Mouse (Mus musculus) monocyte, adult 2 months (primary cell): ENCODE results near the gene Lect2.

Source experiments
- DNase-seq, 2 experiments: peaks; one replicate each; pipeline ENCODE4 v3.0.0; 2022; ENCODE audit warnings: low spot score in 2 of 2, low read depth in 1 of 2

Lect2 gene

GRCm38 (mm10) chr13:56558811-56559210, 10.5 kb upstream of the Lect2 start:
- DNase-seq: no peak

DNA sequence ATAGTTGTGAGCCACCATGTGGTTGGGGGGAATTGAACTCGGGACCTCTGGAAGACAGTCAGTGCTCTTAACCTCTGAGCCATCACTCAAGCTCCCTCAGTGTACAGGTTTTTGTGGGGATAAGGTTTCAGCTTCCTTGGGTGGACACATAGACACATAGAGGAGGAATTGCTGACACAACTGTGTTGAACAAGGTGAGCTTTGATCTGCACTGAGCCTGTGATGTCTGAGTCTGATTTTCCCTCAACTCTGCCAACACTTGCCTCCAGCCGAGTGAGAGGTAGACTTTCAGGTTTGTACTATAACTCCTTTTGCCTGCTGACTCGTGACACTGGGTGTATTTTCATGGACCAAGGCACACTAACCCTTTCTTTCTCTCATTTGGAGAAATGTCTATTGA, 8.4 kb upstream of the Lect2 start:
- DNase-seq: no peak

GRCm38 (mm10) chr13:56555957-56556356, 7.7 kb upstream of the Lect2 start:
- no peak for DNase-seq

DNA sequence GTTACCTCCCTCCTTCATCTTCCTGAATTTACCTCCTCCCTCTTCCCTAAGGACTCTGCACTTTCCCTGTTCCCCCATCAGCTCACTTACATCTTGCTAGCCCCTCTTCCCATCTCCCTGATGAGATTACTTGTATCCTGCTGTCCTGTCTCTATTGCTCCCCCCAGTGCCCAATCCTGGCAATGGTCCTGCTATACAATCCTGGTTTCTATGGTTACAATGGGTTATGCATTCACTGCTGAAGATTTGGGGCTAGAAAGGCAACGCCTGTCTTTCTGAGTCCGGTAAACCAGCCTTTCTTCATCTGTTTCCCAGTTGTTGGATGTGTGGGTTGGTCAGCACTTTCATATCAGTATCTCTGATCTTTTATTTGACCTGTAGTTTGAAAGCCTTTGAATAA, 6.1 kb upstream of the Lect2 start:
- no peak for DNase-seq

DNA sequence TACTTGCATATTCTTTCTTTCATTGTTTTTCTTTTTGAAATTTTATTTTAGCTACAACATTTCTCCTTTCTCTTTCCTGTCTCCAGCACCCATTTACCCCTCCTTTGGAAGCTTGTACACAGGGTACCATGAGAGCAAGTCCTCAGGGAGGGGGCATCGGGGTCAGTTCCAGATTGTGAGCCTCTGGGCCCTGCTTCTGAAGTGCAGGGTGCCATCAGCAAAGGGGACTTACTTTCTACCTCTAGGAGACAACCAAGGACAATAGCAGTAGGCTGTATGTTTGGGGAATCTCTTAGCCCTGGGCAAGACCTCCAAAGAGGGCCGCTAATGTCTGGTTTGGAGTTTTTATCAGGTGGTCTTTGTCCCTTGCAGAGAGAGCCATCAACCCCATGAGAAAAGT, 5.6 kb upstream of the Lect2 start:
- DNase-seq: no peak

- no peak for DNase-seq
These were observed 3.4 kb upstream of the Lect2 start for GRCm38 (mm10) chr13:56551661-56552060.

DNA sequence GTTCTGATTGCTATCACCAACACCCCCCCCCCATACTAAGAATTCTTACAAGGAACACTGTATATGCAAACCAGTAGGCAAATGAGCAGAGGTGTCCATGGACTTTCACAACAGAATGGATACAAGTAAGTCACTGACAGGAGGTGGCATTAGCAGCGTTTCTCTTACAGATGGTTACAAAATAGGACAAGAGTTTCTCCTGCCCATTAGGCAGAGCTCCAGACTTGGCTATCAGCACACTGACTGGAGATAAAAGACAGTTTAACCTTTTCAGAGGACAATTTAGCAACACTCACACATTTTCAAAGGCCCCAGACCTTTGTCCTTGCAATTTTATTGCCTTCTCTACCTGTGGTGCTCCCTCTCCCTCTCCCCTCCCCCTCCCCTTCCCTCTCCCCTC, 2.3 kb upstream of the Lect2 start:
- no peak for DNase-seq

DNA sequence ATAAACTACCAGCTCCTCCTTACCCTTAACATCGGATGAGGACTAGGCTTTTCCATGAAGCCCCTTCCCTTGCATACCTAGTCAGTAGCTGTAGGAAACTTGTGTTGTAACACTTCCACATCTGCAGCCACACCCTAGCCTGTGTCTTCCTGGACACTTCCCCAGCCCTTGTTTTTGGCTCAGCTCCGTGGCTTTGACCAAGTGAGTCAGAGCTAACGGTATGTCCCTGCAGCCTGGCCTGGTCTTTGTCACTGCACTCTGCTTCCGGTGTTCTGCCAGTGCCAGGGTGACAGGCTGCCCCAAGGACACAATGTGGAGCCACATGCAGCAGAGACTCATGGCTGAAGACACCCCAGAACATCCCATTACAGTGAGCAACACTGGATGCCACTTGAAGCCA, 1.1 kb upstream of the Lect2 start:
- peak in 1 of 2 experiments; percentile 16 for DNase-seq

- no peak for DNase-seq
These were observed 3.3 kb downstream of the Lect2 start for GRCm38 (mm10) chr13:56544956-56545355.

DNA sequence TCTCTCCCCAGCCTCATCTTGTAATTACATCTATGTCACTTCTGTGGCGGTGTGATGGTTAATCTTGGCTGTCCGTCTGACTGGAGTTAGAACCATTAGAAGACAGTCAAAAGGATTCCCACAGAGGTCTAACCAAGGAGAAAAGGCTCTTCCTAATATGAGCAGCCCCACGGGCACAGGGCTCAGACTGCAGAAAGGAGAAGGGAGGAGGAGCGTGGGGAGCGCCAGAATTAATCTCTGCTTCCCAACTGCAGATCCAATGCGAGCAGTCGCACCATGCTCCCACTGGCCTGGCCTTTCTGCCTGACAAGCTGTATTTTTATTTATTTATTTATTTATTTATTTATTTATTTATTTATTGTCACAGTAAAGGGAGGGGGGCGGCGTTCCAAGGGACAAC, 4.5 kb downstream of the Lect2 start:
- DNase-seq: no peak

DNA sequence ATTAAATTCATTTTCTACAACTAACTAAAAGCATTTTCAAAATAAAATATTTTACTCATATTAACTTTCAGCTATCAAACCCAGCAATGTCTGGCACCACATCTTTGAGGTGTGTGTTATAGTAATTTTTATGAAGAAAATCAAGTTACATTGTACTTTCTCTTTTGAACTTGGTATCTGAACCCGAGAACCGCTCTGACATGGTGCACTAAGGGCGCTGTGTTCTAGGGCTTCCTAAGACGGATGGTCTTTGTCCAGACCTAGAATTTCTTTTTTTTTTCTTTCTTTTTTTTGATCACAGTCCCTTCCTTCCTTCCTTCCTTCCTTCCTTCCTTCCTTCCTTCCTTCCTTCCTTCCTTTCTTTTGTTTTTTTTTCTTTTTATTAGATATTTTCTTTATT, 8.5 kb downstream of the Lect2 start:
- no peak for DNase-seq

DNA sequence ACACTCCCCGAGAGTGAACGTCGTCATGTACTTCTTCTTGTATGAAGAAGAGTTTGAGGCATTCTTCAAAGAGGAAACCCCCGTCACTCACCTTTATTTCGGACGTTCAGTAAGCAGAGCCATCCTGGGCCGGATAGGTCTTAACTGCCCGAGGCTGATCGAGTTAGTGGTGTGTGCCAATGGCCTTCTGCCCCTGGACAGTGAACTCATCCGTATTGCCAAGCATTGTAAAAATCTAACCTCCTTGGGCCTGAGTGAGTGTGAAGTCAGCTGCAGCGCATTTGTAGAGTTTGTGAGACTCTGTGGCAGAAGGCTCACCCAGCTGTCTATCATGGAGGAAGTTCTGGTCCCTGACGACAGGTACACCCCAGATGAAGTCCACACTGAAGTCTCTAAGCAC, 11.3 kb downstream of the Lect2 start:
- DNase-seq: no peak

DNA sequence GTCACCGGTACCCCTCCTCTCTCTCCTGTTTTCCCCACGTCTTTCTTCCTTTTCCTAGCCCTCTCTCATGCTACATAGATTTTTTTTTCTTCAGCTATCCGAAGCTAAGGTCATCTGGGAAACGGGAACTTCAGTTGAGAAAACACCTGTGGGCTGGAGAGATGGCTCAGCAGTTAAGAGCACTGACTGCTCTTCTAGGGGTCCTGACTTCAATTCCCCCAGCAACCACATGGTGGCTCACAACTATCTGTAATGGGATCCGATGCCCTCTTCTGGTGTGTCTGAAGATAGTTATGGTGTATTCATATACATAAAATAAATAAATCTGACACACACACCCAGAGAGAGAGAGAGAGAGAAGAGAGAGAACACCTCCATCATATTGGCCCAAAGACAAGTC, 12.7 kb downstream of the Lect2 start:
- no peak for DNase-seq

- DNase-seq: no peak
These were observed 13.4 kb downstream of the Lect2 start for GRCm38 (mm10) chr13:56534931-56535330.

DNA sequence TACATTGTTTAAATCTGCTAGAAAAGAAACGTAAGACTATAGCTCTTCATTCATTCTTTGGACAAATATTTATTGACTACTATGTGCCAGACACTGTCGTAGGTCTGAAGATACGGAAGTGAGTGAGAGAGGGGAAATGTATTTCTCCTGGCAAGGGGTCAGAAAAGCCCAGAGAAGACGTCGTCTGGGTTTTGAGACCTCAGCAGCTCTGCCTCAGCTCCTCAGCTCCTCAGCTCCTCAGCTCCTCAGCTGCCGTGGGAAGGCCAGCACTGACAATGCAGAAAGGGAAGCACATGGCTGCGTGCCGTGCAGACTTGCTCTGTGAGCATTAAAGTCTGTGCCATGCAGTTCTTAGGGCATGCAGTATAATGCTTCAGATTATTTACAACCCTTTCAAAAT, 18.6 kb downstream of the Lect2 start:
- no peak for DNase-seq

- no peak for DNase-seq
These were observed 19.3 kb downstream of the Lect2 start for GRCm38 (mm10) chr13:56529031-56529430.

DNA sequence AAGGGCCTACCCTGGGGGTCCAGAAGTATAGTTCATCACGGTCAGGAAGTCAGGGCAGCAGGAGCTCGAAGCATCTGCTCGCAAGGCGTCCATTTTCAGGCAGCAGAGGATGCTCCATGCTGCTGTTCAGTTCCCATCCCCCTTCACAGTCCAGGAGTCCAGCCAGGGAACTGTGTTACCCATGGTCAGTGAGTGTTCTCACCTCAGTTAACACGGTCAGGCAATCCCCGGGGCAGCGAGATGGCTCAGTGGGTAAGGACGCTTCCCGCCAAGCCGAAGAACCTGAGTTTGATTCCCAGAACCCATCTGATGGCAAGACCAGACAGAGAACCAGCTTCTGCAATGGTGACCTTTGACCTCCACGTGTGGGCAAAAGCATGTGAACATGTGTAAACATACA, 20.0 kb downstream of the Lect2 start:
- DNase-seq: no peak

- DNase-seq: no peak
These were observed 20.5 kb downstream of the Lect2 start for GRCm38 (mm10) chr13:56527846-56528245.

- no peak for DNase-seq
These were observed 21.4 kb downstream of the Lect2 start for GRCm38 (mm10) chr13:56526871-56527270.

GRCm38 (mm10) chr13:56522821-56523167, 25.5 kb downstream of the Lect2 start:
- DNase-seq: no peak

DNA sequence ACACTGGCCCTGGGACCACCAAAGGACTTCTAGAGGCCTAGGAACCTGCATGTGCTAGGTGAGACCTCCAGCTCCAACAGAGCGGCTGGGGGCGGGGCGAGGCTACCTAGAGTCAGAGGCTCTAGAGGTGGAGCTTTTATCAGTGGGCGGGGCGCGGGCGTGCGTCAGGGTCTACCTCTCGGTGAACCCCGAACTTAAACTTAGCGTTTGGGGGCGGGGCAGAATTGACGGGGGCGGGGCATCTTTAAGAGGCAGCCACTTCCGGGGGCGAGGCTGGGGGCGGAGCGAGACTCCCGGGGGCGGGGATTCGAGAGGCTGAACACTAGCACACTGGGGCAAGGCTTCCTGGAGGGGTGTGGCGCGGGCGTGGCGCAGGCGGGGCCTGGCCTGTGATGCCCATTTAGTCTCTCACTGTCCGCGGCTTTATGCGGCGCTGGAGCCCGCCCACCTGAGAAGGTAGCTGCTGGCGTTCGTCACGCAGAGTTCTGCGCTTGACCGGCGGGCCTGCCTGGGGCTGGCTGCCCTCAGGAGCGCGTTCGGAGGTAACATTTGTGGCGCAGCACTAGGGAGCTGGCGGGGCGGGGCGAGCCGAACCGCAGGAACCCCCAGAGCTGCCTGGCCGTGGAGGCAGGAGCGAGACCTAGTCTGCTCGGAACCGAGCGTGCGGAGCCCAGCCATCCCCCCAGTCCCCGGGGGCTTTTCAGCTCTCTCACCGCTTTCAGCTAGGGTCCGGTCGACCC, 26.1 kb downstream of the Lect2 start, which contains the start of gene Fbxl21:
Gene Fbxl21, plus strand, starts transcription at position 392 of the 740 bp plus-strand sequence.
- DNase-seq: peak; percentile 65 to 78

DNA sequence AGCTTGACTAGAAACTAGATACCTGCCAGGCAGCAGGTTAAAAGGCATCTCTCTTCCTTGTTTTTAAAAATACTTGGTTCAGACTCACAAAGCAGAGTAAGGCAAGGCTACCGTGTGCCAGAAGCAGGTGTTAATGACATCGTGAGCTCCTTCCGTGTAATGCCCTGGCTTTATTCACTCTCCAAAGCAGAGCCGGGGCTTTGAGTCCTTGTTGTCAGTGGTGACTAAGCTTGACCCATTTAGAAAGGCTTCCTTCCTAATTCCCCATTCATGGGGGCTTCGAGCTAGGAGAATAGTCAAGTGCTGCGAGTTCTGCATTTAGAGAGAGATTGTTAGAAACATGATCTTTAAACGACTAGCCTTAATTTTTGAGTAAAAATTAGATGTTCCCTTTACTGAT, 31.5 kb downstream of the Lect2 start:
- DNase-seq: no peak

DNA sequence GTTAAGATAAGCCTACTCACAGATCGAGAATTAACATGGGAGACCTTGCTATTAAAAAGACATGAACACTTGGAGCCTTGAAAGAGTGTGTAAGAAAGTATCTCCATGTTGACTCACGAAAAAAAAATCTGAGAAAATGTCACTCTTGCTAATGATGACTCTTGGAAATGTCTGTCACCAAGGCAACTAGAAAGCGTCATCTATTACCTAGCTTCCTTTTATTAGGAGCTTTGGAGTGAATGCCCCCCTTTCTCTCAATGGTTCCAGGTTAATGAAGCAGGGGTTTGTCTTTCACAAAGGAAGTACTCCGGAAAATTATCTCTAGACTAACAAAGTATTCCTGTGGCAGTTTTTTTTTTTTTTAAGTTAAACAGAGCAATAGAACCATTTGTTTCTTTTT, 32.0 kb downstream of the Lect2 start:
- DNase-seq: no peak

DNA sequence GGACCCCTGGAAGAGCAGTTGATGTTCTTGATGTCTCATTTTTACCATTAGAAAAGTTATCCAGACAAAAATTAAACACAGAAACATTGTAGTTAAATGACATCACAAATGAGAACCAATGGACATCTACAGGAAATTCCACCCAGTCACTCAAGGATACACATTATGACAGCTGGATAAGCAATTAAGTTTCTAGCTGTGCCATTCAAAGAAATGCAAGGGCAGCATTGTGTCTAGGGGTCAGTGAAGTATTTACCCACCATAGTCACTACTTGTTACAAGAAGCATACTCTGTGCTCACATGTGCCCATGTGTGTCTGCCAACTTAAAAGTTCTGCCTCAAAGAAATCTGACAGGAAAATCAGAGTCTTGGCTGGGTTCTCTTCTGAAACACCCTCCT, 34.7 kb downstream of the Lect2 start:
- no peak for DNase-seq
